Mouse (Mus musculus) bone marrow macrophage, adult 2 months (primary cell): ENCODE measurements around the gene Atl1. TPM values are rescaled to one million over a fixed set of nuclear protein-coding genes. Genes with fewer than 3 reads are reported as not detected.

ENCODE experiments used
- H3K27ac ChIP-seq: 2 replicates; pipeline ENCODE4 v1.5.1; 2012; ENCODE audit warnings: low read depth, low read length; ENCODE audit not compliant: insufficient read depth
- H3K4me1 ChIP-seq: 2 replicates; pipeline ENCODE4 v1.6.1; 2012; ENCODE audit warnings: low read length; ENCODE audit not compliant: control insufficient read depth, insufficient read depth
- H3K4me3 ChIP-seq: 2 replicates; pipeline ENCODE4 v1.5.1; 2012; ENCODE audit warnings: mild to moderate bottlenecking, low read length, moderate library complexity; ENCODE audit not compliant: insufficient read depth
- CTCF ChIP-seq: IDR thresholded peaks from 2 replicates; pipeline ENCODE4 v1.5.1; 2012; ENCODE audit warnings: low read depth, mild to moderate bottlenecking, low read length, moderate library complexity
- POLR2A ChIP-seq: IDR thresholded peaks from 2 replicates; pipeline ENCODE4 v1.6.1; 2012; ENCODE audit warnings: mild to moderate bottlenecking, low read depth, low read length, borderline replicate concordance
- polyA plus RNA-seq: library from polyadenylated mRNA; stranded (reverse); fragments of >200 nt; gene quantifications from 2 replicates; pipeline ENCODE4 v1.2.4, GENCODE M21; 2012; ENCODE audit not compliant: missing spikeins, insufficient read depth, insufficient read length

Gene Atl1
- polyA plus RNA-seq, 1 experiment: 0.84 TPM

- H3K4me1 ChIP-seq: peaks cover 9% of the 10 kb centered on the region; the same call in 1 of the 2 replicates
- no peak for TF ChIP-seq POLR2A
- no peak for TF ChIP-seq CTCF
- H3K4me3 ChIP-seq: no peak overlapping the region
- H3K27ac ChIP-seq: no peak overlapping the region
These were observed 11.1 kb upstream of the Atl1 start for GRCm38 (mm10) chr12:69881198-69881905.

DNA sequence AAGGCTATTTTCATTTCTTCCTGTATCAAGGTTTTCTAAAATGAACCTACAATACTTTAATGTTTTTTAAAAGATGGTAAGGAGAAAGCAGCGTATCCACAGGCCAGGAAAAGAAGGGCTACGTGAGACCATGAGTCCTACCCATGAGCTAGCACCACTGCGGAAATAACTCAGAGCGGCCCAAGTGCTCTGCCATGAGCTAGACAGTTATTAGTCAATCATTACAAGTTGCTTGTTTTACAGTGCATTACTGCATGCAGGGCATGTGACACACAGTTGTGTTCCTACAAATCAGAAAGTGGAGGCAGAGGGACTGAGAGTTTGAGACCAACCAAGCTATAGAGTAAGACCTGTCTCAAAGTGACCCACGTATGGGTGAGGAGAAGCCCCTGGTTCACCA is 8.4 kb upstream of the Atl1 start:
- peaks cover 17% of the 10 kb centered on the region for H3K4me1 ChIP-seq
- no peak overlapping the region for H3K4me3 ChIP-seq
- no peak overlapping the region for H3K27ac ChIP-seq
- TF ChIP-seq POLR2A: no peak
- TF ChIP-seq CTCF: no peak

DNA sequence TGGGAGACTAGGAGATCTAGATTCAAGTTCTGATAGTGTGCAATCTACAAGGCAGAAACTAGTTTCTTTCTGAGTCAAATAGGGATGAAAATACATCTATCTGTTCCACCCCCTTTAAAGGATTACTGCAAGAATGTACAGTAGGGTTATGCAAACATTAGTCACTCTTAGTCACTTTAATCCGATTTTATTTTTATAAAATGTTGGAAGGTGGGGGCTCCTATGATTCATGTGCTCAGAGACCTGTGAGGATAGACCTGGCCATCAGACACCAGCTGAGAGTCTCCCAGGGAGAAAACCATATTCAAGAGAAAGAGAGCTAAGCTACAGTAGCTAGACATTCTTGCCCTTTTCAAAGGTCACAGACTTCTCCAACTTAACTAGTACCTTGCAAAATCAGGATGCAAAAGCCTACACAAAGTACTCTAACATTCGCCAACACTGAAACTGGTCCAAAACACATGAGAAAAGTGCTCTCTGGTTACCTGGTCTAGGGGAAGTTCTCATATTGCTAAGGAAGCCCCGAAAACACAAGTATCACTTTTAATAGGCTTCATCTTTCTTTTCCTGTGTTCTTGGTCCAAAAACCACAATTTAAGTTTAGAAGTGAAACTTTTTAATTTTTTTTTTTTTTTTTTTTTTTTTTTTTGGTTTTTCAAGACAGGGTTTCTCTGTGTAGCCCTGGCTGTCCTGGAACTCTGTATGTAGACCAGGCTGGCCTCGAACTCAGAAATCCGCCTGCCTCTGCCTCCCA is 7.1 kb upstream of the Atl1 start:
- TF ChIP-seq POLR2A: no peak
- no peak for TF ChIP-seq CTCF
- no peak overlapping the region for H3K4me3 ChIP-seq
- H3K27ac ChIP-seq: no peak overlapping the region
- peaks cover 22% of the 10 kb centered on the region for H3K4me1 ChIP-seq

DNA sequence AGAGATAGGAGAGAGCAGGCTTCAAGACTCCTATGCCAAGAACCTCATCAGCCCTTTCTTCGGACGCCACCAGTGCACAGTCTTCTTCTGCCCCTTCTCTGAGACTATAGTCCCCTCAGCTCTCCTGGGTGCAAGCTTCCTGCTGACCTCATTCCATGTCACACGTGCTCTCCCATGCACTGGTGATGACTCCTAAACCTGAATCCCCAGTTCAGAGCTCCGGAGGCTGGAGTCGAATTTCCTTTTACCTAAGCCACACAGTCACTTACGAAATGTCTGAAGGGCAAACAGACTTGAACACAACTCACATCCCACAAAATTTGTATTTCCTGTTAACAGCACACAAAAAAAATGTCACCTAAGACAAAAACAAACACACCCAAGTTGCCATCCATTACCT is 4.6 kb upstream of the Atl1 start:
- Histone ChIP-seq H3K4me1 (peaks cover 27% of the 10 kb centered on the region), H3K4me3 (no peak overlapping the region), H3K27ac (no peak overlapping the region)
- TF ChIP-seq CTCF: no peak
- no peak for TF ChIP-seq POLR2A

- Histone ChIP-seq H3K4me3 (no peak overlapping the region), H3K4me1 (peaks cover 27% of the 10 kb centered on the region), H3K27ac (no peak overlapping the region)
- TF ChIP-seq POLR2A (no peak), CTCF (no peak)
These were observed 4.1 kb upstream of the Atl1 start for GRCm38 (mm10) chr12:69888345-69888744.

GRCm38 (mm10) chr12:69890051-69890450 is 2.4 kb upstream of the Atl1 start:
- Histone ChIP-seq H3K4me3 (no peak overlapping the region), H3K4me1 (peaks cover 21% of the 10 kb centered on the region), H3K27ac (no peak overlapping the region)
- no peak for TF ChIP-seq CTCF
- TF ChIP-seq POLR2A: no peak

GRCm38 (mm10) chr12:69890476-69890875 is 1.9 kb upstream of the Atl1 start:
- Histone ChIP-seq H3K27ac (no peak overlapping the region), H3K4me3 (no peak overlapping the region), H3K4me1 (peaks cover 18% of the 10 kb centered on the region)
- no peak for TF ChIP-seq CTCF
- no peak for TF ChIP-seq POLR2A

GRCm38 (mm10) chr12:69891721-69892120 is 693 bp upstream of the Atl1 start:
- Histone ChIP-seq H3K27ac (no peak overlapping the region), H3K4me3 (peak overlapping the region; percentile 93), H3K4me1 (peaks cover 17% of the 10 kb centered on the region)
- TF ChIP-seq POLR2A (no peak), CTCF (no peak)

- Histone ChIP-seq H3K27ac (no peak overlapping the region), H3K4me1 (peaks cover 10% of the 10 kb centered on the region), H3K4me3 (no peak overlapping the region)
- TF ChIP-seq POLR2A (no peak), CTCF (no peak)
These were observed 1.5 kb downstream of the Atl1 start for GRCm38 (mm10) chr12:69893927-69894326.

- TF ChIP-seq POLR2A: no peak
- no peak for TF ChIP-seq CTCF
- H3K4me3 ChIP-seq: no peak overlapping the region
- H3K4me1 ChIP-seq: peaks cover 7% of the 10 kb centered on the region
- no peak overlapping the region for H3K27ac ChIP-seq
These were observed 2.6 kb downstream of the Atl1 start for GRCm38 (mm10) chr12:69895046-69895445.

- Histone ChIP-seq H3K4me1 (no peaks in the 10 kb centered on the region), H3K4me3 (no peak overlapping the region)
- no peak for TF ChIP-seq CTCF
- no peak for TF ChIP-seq POLR2A
These were observed 5.7 kb downstream of the Atl1 start for GRCm38 (mm10) chr12:69898119-69898518.

More at GRCm38 (mm10) chr12:69898119-69898518, 5.7 kb downstream of the Atl1 start:
- no peak overlapping the region for H3K27ac ChIP-seq
